Mouse (Mus musculus) WW6 (cell line): ENCODE measurements around the gene Gm13694.

Source experiments
- DNase-seq: peaks from one replicate; pipeline ENCODE4 v3.0.0-alpha.2; 2013; ENCODE audit warnings: low read depth, low spot score

The Gm13694 gene

DNA sequence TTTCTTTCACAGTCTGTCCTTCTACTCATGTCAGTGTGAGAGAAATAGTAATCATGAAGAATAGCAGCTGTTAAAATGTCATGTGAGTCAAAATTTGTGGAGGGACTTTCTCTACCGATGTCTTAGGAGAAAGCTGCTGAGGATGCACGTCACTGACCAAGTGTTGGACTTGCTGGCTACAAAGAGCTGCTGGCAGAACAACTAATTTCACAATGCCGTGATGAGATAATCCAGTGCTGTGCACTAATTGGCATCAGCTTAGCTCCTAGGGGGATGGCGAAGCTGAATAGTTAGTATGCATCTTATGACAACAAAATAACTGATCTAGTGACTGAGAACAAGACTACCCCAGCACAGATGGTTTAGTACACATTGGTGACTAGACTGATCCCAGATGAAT, 46.5 kb downstream of the Gm13694 start:
- no peak for DNase-seq
